Mouse (Mus musculus) retina, postnatal 1 day (tissue): ENCODE data around the gene Fam83d.
A peak's percentile ranks its signal among the peaks of the same experiment; 100 is the strongest.

ENCODE experiments used
- DNase-seq: peaks from one replicate; pipeline ENCODE4 v3.0.0-alpha.2; 2012

The Fam83d gene

DNA sequence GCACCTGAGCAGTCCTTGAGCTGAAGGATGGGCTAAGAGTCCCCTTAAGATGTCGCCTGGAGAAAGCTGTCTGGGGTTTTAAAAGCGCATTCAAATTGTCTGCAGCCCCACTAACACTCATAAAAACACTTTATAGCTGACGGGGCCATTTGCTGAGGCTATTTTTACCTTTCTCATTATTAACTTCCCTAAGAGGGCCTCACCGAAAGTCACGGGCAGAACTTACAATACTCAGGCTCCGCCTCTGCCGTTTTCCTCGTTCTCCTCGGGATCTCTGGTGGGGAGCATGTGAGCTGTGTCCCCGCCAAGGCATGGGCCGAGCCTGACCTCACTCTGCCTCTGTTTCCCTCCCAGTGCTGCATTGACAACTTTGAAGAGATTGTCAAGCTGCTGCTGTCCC, 21.7 kb upstream of the Fam83d start:
- DNase-seq, result no peak

DNA sequence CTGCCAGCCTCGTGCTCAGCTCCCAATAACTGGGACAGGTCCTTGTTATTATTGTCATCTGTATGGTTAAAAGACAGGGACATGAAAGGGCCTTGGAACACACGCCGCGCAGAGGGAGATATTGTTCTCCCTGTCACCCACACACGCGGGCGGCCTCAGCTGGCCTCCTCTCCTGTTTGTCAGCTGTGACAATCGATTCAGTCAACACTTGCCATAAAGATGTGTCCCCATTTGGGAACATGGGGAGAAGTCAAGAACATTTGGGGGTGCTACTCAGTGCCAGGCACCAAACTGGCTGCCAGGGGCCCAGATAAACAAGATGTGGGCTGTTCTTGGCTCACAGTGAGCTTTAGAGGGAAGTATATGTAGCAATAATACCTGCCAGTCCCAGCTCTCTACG, 18.5 kb upstream of the Fam83d start:
- DNase-seq, result no peak

DNA sequence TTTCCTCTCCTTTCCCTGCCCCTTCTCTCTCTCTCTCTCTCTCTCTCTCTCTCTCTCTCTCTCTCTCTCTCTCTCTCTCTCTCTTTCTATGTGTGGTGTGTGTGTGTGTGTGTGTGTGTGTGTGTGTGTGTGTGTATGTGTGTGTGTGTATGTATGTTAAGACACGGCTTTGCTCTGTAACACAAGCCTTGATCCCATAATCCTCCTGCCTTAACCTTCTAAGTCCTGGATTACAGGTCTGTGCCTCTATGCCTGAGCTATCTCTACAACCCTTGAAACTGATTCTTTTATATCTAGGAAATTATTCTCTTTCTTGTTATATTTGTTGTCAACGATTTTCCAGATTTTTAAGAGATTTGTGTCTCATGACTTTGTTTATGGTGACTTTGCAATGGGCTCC, 7.7 kb upstream of the Fam83d start:
- peak; percentile 64 for DNase-seq

DNA sequence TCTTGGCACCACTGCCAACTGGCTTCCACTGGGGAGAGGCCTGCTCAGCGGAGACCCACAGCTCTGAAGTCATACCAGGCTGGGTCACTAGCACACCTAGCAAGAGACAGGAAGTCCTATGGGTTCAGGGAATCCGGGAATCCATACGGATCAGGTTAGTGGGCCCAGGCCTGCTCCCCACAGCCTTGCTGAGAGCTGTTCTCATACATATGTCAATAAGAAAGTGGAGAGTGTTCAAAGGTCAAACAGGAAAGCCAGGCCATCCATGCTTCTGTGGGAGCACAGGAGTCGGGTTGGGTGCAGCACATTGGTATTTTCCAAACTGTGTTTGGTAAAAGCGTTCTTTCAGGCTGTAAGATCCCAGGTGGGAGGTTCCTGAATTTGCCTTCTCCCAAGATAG, 5.6 kb upstream of the Fam83d start:
- DNase-seq, result no peak

DNA sequence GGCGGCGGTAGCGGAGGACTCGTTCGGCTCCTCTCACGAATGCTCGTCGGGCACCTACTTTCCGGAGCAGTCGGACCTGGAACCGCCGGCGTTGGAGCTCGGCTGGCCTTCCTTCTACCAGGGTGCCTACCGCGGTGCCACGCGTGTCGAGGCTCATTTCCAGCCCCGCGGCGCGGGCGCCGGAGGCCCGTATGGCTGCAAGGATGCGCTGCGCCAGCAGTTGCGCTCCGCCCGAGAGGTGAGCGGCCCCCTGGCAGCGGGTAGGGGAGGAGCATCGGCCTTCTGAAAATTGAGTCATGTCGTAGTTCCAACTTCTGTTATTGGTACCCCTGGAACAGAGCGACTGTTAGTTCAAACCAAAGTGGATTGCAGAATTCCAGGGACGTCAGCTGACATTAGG, 457 bp downstream of the Fam83d start:
- DNase-seq, result peak; percentile 59

DNA sequence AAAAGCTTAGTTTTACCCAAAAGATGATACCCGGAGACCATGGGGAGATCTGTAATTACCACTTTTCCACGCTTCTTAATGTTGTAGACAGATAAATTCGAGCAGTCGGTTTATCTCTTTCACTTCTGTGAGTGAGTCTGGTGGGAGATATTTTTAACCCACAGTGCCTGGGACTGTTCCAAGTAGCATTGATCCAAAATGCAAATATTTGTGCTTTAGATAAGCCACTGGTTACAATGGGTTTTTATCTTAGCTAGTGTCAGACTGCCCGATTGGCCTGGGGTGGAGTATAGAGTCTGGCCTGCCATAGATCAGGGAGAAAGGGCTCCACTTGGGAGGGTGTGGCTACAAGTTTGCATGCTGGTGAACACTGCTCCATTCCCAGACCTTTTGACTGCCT, 878 bp downstream of the Fam83d start:
- DNase-seq, result no peak

DNA sequence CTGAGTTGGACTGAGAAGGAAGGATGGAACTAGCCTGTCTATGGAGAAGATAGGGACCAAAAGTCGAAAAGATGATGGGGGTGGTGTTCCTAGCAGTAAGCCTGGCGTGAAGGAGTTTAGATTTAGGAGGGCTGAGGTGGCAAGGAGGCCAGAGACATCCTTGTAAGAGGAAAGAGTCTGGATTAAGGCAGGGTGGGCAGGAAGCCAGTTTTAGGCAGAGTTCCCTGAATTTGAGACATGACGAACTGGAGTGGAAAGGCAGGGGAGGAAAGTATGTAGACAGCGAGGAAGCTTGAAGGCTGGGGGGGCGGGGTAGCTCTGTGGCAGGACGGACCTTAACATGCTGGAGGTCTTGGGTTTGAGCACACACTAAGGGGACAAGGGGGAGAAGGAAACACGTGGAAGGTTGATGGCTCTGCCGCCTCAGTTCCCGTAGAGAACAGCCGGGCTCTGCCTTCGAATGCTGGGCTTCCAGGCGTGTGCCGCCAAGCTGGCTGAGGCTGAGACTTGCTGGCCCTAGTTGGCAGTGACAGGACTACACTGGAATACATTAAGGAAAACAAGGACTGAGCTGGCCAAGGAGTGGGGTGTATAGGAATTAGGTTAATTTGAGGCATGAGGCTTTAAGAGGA, 2.3 kb downstream of the Fam83d start:
- peak; percentile 16 for DNase-seq

DNA sequence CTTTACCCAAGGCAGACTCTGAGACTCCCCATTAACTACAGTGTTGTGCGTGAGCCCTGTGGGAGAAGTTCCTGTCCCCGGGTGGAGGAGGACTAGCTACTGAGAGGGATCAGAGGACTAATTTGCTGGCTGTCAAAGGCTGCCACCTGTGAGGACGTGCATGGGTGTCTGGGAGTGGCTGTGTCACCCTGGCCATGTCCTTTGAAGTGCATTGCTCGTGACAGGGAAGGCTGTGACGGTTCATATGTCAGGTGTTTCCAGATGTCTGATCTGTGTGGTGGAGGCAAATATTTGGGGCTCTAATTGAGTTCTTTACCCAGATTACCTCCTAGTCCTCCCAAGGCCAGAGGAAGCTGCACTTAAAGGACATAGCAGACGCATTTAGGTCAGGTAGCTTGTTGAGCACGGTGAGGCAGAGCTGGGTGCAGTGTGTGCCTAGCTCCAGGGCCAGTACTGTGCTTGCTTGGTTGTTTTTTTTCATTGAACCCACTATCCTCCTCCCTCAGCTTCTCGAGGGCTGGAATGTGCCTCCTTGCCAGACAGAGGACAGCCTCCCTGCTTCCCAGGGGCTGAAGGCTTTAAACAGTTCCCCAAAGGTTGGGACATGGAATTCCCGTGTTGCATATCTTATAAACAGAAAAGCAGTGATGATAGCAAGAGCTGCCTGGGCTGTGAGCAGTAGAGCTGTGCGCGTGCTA, 3.3 kb downstream of the Fam83d start:
- no peak for DNase-seq

DNA sequence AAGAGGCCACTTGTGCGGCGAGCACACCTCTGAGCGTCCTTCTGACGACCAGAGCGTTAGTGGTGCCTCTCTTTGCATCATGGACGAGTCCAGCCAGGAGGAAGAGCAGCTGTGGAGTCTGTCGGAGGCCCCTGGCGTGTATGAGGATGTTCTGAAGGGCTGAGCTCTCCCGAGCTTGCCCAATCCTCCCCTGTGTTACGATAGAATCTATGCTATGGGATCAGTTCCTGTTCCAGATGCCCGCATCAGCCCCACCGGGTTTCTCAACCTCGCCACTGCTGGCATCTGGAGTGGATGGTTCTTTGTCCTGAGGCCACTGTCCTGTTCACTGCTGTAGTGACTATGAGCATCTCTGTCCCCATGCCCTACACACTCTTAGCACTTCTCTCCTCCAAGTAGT, 4.9 kb downstream of the Fam83d start:
- no peak for DNase-seq

DNA sequence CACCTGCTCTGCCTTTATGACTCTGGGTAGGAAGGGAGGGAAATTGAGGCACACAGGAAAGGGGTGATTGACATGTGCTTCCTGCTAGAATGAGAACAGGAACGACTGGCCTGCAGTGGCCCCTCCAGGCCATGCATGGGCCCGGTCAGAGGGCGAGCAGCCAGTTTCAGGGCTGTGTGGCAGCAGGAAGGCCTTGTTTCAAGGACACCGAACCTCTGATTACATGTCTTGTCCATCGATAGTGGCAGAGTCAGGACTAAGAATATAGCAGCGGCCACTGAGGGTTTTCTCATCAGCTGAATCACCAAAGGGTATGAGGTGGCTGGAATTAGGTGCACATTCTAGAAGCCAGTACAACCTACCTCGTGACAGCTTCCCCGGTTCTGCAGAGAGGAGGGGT, 7.0 kb downstream of the Fam83d start:
- no peak for DNase-seq

DNA sequence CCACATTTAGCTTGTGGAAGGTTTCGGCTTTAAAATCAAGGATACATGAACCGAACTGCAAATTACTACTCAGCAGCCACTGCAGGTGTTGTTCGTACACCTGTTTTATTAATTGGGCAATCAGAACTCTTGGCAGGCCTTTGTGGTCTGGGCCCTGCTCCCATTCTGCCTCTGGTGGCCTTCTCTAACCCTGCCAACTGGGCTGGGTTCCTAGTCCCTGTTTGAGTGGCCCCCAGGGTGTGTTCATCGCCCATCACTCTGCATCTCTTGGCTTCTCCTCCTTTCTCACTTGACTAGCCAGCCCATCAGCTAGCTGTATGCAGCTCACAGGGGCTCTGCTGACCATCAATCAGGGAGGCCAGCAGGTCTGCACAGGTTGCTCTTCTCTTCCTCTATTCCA, 8.8 kb downstream of the Fam83d start:
- no peak for DNase-seq

DNA sequence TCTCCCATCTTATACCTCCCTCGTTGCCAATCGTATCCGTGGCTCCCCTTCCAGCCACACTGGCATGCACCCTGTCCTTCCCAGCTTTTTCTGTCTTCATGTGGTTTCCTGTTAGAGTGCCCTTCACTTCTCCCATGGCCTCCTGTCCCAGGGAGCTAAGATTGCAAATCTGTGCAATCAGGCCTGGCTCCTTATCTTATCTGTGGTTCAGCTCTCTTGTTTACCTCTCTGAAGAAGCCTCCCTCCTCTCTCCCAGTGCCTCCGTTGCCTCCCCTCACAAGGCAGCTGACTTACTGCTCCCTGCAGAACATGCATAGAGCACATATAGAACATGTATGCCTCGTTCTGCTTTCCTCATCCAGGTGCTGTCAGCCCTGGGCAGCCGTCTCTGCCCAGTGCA, 9.6 kb downstream of the Fam83d start:
- no peak for DNase-seq

DNA sequence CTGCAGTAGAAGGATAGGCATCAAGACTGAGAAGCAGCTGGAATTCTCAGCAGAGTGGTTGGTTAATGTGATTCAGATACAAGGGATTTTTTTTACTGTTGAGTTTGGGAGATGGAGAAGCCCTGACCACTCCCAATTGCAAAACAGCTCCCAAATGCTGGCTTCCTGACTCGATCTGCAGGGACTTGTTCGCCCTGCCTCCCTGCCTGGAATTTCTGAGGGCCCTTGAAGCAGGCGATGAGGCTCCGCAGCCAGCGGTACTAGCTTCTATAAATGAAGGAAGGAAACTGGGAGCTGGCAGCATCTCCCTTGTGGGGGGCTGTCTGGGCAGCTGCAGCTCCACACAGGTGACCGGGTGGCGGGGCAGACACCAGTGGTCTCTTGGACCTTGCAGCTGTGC, 10.5 kb downstream of the Fam83d start:
- DNase-seq, result no peak

DNA sequence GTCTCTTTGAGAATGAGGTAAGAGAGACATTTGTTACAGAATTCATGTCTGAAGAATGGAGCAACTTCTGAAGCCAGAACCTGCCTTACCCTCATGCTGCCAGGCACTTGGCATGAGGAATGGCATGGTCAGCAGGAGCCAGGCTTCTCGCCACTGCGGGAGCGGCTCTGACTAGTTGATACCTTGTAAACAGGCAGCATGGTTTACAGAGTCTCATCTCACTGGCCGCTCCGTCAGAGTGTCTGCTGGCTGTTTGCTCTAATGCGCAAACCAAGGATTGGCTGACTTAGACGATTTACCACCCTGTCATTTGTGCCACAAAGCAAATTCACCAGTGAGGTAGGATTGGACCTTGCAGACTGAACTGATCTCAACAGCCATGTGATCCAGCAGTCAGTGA, 13.2 kb downstream of the Fam83d start:
- no peak for DNase-seq

DNA sequence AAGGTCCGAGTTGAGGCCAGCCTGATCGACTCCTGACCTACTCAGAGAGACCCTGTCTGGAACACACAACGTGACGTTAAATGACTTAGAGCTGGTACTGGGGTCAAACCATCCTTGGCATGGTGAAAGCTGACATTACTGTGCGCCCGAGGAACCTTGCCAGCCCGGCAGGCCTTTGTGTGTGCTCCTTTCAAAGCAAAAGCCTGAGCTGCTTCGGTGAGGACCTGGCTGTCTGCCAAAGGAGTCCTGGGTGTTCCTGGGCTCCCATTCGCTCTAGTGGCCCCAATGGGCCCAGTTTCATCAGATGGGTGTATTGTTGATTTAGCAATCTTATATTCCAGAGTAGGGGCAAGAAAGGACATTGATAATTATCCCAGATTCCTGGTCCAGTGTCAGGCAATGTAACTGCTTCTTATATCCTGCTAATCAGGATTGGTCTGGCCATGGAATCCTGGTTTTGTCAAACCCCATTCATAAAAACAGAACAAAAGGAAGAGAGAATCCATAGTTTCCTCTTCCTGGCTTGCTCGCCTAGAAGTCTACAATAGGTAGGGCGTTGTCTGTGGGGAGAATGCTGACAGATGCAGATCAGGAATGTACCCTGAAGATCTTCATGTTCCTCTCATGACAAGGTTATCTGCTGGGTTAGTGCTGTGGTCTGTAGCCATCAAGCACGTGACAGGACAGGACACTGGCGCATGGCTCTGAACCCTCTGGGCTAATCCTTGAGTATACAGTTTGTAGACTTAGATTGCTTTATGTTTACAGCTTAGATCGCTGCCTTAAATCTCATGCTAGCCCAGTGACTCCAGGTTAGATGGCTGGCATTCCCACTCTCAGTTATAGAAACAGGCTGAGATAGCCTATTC, 19.3 kb downstream of the Fam83d start:
- peak; percentile 11 for DNase-seq

DNA sequence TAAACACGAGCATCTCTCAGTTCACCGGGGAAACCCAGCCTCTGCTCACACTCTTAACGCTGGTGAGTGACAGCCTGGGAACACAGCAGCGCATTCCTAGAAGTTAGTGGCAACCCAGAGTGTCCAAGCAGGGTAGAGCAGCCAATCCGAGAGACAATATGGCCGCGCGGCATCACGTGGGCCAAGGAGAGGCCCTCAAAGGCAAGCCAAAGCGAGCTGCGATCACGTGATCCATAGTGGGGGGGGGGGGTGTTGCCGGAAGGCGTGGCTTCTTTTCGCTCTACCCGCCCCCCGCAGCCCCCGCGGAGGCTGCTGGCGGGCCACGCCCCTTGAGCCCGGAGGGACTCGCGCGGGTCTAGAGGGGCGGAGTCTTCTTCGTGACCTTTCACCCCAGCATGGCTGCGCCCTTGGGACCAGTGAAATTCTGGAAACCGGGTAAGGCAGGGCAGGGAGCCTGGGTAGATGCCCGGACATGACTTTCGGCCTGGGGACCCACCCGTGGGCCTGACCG, 26.7 kb downstream of the Fam83d start, which contains the start of gene Dhx35:
Gene Dhx35 (plus strand): TSS at position 314 of the 511 bp plus-strand sequence.
- DNase-seq, result peak; percentile 99

DNA sequence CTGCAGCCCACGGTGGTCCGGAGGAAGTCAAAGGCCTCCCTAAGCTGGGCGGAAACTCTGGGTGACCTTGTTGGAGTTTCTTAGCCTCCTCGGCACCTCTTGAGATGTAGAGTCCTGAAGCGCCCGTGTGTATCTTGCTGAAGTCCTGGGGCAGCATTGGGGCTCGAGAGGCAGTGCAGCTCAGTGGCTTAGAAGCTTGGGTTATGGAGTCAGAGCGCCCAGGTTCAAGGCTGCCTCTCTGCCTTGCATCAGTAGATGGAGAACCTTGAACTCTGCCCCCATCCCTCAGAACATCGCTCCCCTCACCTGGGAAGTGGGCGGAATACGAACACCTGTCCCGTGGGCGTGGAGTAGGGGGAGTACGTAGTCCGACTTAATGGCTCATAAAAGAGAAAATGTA, 27.1 kb downstream of the Fam83d start:
- no peak for DNase-seq

DNA sequence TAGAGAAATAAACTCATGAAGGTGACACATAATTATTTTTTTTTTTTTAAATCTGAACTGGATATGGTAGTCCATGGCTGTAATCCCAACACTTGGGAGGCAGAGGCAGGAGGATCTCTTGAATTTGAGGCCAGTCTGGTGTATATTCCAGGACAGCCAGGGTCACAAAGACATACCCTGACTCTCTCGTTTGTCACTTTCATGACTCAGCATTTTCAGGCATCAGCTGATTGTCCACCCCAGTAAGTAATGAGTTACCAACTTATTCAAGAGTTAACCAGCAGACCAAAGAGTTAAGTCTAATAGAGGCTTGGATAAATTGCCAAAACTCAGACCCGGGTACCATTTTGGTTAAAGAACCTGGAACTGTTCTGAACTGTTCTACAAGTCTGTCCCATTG, 28.0 kb downstream of the Fam83d start:
- no peak for DNase-seq

DNA sequence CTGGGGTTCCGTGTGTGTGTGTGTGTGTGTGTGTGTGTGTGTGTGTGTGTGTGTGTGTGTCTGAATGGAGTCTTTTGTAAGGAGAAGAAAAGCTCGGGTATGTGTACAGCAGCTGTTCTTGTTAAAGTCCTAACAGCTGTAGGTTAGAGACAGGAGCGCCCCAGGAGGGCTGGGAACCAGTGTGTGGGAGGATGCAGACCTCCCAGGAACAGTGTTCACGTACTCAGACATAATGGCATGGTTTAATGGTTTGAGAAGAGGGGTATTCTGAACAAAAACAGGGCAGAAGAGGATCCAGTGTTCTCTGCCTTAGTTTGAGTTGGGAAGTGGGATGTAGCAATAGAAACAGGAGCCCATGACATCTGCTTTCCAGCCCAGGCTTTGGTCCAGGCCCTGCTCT, 31.4 kb downstream of the Fam83d start:
- DNase-seq, result peak; percentile 30

DNA sequence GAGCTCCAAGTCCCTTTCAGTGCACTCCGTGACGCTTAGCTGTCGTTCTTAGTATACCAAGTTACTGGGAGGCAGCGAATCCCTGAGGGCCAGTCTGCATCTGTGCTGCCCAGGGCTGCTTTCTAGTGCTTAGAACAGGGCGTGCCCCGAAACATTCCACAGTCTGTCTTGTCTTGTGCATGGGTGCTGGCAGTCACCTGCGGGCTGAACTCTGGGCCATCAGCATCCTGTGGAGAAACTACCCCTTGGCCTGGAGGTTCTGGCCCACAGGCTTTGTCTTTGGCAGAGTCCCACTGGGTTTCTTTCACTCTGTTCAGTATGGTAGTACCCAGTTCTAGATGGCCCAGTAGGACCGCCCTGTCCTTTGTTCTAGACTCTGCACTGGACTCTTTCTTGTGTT, 32.9 kb downstream of the Fam83d start:
- DNase-seq, result no peak

DNA sequence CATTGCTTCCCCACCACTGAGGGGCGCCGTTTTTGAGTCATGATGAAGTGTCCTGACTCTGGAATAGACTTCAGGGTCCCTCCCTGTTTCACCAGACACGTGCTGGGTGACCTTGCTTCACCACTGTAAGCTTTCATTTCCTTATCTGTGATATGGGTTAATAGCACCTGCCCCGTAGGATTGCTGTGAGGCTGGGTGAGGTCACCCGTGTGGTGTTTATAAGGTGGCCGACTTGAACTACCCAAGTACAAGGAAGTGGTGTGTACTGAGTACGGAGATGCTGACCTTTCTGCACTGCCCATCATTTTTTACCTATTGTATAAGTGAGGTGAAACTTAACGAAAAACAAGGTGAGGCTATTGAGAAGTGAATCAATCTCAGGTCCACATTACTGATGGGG, 35.7 kb downstream of the Fam83d start:
- DNase-seq, result no peak

DNA sequence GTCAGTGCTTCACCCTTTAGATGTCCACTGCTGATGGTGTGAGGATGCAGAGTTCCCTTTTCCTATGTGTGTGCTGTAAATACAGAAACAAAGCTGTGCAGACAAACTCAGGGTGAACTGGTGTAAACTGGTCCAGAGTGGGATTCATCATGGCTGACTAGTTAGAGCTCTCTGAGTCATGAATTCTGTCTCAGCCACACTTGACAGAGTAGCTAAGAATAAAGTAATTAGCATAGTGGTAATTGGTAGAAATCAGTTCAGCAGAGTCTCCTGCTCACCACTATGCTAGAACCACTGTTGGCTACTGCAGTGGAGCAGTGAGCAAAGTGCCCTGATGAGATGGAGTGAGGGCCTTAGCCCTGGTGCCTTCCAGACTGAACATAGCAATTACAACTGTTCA, 47.8 kb downstream of the Fam83d start:
- no peak for DNase-seq

DNA sequence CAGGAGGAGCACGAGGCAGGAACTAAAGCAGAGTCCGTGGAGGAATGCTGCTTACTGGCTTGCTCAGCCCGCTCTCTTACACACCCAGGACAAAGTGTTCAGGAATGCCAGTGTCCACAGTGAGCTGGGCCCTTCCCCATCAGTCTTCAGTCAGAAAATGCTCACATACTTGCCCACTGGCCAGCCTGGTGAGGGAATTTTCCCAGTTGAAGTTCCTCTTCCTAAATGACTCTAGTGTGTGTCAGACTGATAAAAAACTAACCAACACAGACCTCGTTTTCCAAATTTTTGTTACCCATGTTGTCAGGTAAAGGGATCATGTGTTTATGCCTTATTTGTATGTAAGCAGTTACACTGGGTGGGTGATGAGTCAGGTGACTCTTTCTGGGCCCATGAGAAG, 48.3 kb downstream of the Fam83d start:
- no peak for DNase-seq

DNA sequence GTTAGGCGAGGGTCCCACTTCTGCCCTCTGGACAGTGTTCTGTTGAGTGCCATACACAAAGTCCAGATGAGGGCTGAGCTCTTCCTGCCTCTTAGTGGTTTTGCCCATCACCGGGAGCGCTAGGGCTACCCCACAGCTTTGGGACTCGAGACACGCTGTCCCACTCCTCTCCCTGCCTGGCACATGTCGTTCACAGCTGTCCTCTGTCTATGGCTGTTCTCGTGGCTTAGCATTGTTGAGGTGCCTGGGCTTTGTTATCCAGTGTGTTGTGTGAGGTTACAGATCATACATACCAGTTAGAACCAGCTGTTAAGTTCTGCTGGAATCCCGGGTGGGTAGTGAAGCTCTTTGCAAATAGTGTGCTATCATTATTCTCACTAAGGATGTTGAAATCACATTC, 49.8 kb downstream of the Fam83d start:
- DNase-seq, result no peak
